ENCODE assay signal across 8 mouse cellular contexts in genomic region chr13:38527041-38527796, GRCm38 (mm10). TPM values are rescaled to one million over a fixed set of nuclear protein-coding genes. Genes with fewer than 3 reads are reported as not detected.
DNase-seq lines count a peak whose midpoint lies in the region; ATAC-seq and TF ChIP-seq lines count a peak whose summit lies in the region.

No protein-coding gene starts in this region.

- 4% methylated on average over 15 of the region's 15 CpGs for WGBS in limb, embryonic 15.5 days
- WGBS in stomach, postnatal 0 days = 6% methylated on average over 15 of the region's 15 CpGs

- H3K9ac ChIP-seq in limb, embryonic 15.5 days = peak overlapping the region; percentile 91
- peak overlapping the region; percentile 93 for H3K9ac ChIP-seq in stomach, postnatal 0 days (ENCODE audit: low read length)

- DNase-seq in left cerebral cortex, postnatal 25 days (ENCODE audit: low spot score in 2 of 2) = peak; percentile 13 to 18
- no peak for DNase-seq in left cerebral cortex, postnatal 14 days (ENCODE audit: low spot score in 2 of 2)
- DNase-seq in R1 (ENCODE audit: low read depth, low spot score) = peak; percentile 53
- DNase-seq in forelimb bud, embryonic 11.5 days (ENCODE audit: low read depth, low spot score) = peak; percentile 9
- no peak for DNase-seq in stomach, postnatal 0 days (ENCODE audit: low spot score)
- no peak for DNase-seq in left cerebral cortex, adult 11 months (ENCODE audit: low spot score)
- DNase-seq in layer of hippocampus, adult 11-12 months (ENCODE audit: low spot score) = no peak

- H3K27ac ChIP-seq in limb, embryonic 15.5 days = peak overlapping the region; percentile 96
- peak overlapping the region; percentile 97 for H3K27ac ChIP-seq in stomach, postnatal 0 days (replicated peaks)

- no peak for ATAC-seq in limb, embryonic 15.5 days (ENCODE audit: insufficient number of reproducible peaks, low FRiP score, low TSS enrichment, low read depth)
- no peak for ATAC-seq in stomach, postnatal 0 days (ENCODE audit: low FRiP score, low TSS enrichment)

- H3K4me2 ChIP-seq in limb, embryonic 15.5 days = peak overlapping the region; percentile 68
- peak overlapping the region; percentile 83 for H3K4me2 ChIP-seq in stomach, postnatal 0 days (replicated peaks; ENCODE audit: low read depth)

- peaks cover 23% of the 10 kb centered on the region for H3K4me1 ChIP-seq in limb, embryonic 15.5 days
- H3K4me1 ChIP-seq in stomach, postnatal 0 days (replicated peaks; ENCODE audit: control insufficient read depth, insufficient read depth) = 0 out of 2 replicates have a peak, but pooled peaks cover 3% of the 10 kb centered on the region

- peak overlapping the region; percentile 92 for H3K4me3 ChIP-seq in limb, embryonic 15.5 days
- peak overlapping the region; percentile 95 for H3K4me3 ChIP-seq in stomach, postnatal 0 days (ENCODE audit: low read depth, low read length)

- H3K9me3 ChIP-seq in limb, embryonic 15.5 days = no peaks in the 10 kb centered on the region
- no peaks in the 10 kb centered on the region for H3K9me3 ChIP-seq in stomach, postnatal 0 days (ENCODE audit: control insufficient read depth, low read length)

- TF ChIP-seq EP300 in stomach, postnatal 0 days (optimal IDR thresholded peaks at IDR 0.05) = no peak

- H3K27me3 ChIP-seq in limb, embryonic 15.5 days = peaks cover under 1% of the 10 kb centered on the region; the same call in 1 of the 2 replicates
- no peaks in the 10 kb centered on the region for H3K27me3 ChIP-seq in stomach, postnatal 0 days (ENCODE audit: control insufficient read depth, insufficient read depth, low read length)

- no peak for TF ChIP-seq CTCF in stomach, postnatal 0 days (IDR thresholded peaks at IDR 0.05; ENCODE audit: low read depth)

- H3K36me3 ChIP-seq in limb, embryonic 15.5 days = peaks cover 22% of the 10 kb centered on the region
- peaks cover 3% of the 10 kb centered on the region; the same call in 1 of the 2 replicates for H3K36me3 ChIP-seq in stomach, postnatal 0 days (ENCODE audit: control insufficient read depth, insufficient read depth, low read length)

- intact Hi-C loops in left cerebral cortex, postnatal 25 days (cut with DNase I) = no loop called here
- intact Hi-C loops in left cerebral cortex, postnatal 14 days (cut with DNase I) = no loop called here

RNA-seq across cellular contexts. Expression of gene Txndc5, which starts 1.4 kb away (rescaled TPM):
- 10 to 100 TPM; 43.5 to 46.1 TPM for total RNA-seq in left cerebral cortex, postnatal 25 days (2021)
- 10 to 100 TPM; 42.7 to 46.0 TPM for total RNA-seq in left cerebral cortex, postnatal 14 days (2021)
- 322 and 331 TPM in 2 replicates for polyA plus RNA-seq in limb, embryonic 15.5 days (2015; fragmentation: Nextera tagmentation; extraction: Ambion mirVana)
- polyA plus RNA-seq in stomach, postnatal 0 days (2015; fragmentation: Nextera tagmentation; extraction: Ambion mirVana) = 181 and 183 TPM in 2 replicates

Comparison
In these comparisons a context has a peak if more than half of its experiments do, and no peak if none do; other contexts are left out.
1. DNase-seq: peak in left cerebral cortex, postnatal 25 days (2 of 2), R1 (single experiment) and forelimb bud, embryonic 11.5 days (single experiment); none in left cerebral cortex, postnatal 14 days (0 of 2), stomach, postnatal 0 days (single experiment), left cerebral cortex, adult 11 months (single experiment) and layer of hippocampus, adult 11-12 months (single experiment).